ENCODE assay signal across 10 mouse cellular contexts in the genomic region with DNA sequence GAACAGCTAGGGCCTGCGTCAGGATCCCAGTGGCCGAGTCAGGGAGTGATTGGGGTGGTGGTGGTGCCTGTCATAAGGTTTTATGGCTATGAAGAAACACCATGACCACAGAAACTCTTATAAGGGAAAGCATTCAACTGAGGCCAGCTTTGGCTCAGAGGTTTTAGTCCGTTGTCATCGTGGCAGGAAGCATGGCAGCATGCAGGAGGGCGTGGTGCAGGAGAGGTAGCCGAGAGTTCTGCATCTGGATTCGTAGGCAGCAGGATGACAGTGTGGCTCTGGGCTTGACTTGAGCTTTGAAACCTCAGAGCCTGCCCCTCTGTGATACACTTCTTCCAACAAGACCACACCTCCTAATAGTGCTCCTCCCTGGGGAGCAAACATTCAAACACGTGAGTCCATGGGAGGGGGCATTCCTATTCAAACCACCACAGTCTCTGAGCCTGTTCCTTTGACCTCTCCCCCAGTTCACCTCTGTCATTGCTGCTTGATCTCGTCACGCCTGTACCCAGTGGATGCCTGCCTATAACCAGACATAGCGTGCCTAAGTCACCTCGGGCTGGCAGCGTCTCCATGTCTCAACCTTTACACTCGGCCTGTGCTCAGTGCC.
"Had no signal": no experiment of that assay in that cellular context is flagged by ENCODE, and none has a peak within 500 bp of the region (broad histone marks: within the 10 kb centered on the region; RNA-seq: fewer than 3 reads in every experiment).

No protein-coding gene starts in this region.

- H3K4me2 ChIP-seq: midbrain, embryonic 12.5 days; neural tube, embryonic 13.5 days had no signal

- H3K9me3 ChIP-seq: limb, embryonic 10.5 days; midbrain, embryonic 12.5 days had no signal

- H3K27me3 ChIP-seq: midbrain, embryonic 12.5 days; neural tube, embryonic 13.5 days had no signal

- H3K4me1 ChIP-seq: midbrain, embryonic 12.5 days had no signal

- H3K27ac ChIP-seq: left cerebral cortex, adult 2 months; limb, embryonic 10.5 days; midbrain, embryonic 12.5 days; neural tube, embryonic 13.5 days had no signal

- ATAC-seq: midbrain, embryonic 16.5 days had no signal

- H3K36me3 ChIP-seq: midbrain, embryonic 12.5 days; neural tube, embryonic 13.5 days had no signal

- DNase-seq: kidney, adult 2 months; kidney, postnatal 25 days; lung, adult 18-20 months; retina, postnatal 1 day; right cerebral cortex, postnatal 14 days had no signal

- H3K4me3 ChIP-seq: left cerebral cortex, adult 2 months; limb, embryonic 10.5 days; midbrain, embryonic 12.5 days; neural tube, embryonic 13.5 days had no signal

- H3K9ac ChIP-seq: midbrain, embryonic 12.5 days; neural tube, embryonic 13.5 days had no signal
